Mouse (Mus musculus) MEL-GATA-1-ER (cell line): Measurements from ENCODE around the gene Cux2.

ENCODE experiments used
- DNase-seq: peaks from one replicate; pipeline ENCODE4 v3.0.0-alpha.2; 2012; ENCODE audit warnings: low read depth; ENCODE audit errors: extremely low read depth

The Cux2 gene

DNA sequence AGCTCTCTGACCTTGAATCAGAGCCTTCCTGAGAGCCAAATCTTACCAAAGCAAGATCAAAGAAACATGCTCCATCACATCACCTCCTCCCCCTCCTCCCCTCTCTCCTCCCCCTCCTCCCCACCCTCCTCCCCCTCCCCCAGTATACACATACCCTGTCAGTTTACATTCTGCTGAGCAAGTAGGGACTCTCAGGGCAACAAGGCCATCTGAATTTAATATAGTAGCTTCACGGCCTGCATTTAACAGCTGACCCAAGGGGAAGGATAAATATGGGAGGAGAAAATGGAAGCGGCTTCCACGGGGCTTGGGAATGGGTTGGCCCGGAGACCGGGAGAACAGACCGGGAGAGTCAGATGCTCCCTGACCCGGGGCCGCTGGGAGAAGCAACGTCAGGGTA lies 32.1 kb downstream of the Cux2 start:
- DNase-seq, result no peak

DNA sequence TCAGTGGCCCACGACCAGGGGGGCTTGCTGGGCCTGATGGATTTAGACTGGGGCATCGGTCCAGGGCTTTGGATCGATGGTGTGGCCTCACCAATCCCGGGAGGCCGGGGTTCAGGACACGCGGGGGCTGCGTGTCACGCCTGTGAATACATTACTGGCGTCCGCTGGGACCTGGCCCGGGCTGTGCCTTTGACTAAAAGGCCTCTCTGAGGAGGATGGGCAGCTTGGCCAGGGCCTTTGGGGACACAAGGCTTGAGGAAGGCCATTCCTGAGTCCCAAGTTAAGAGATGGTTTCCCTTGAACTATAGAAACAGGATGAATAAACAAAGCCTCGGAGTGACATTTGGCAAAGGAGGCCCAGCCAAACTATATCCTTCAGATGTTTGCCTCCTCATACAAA lies 32.6 kb downstream of the Cux2 start:
- DNase-seq, result no peak

DNA sequence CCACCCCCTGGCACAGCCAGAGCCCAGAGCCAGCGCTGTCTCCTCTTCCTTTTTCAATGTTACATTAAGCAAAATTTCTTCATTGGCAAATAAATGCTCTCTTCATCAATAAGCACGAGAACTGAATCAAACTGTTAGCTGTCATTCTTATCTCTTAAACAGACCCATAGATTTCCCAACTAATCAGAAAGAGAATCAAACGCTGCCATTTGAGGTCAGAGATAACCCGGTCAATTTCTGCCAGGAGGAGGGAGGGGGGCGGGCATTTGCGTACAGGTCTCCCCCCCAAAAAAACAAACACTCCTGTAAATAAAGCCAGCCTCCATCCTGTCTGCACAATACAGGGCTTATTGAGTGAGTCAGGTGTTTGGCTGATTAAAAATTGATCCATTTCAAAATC lies 33.2 kb downstream of the Cux2 start:
- no peak for DNase-seq

DNA sequence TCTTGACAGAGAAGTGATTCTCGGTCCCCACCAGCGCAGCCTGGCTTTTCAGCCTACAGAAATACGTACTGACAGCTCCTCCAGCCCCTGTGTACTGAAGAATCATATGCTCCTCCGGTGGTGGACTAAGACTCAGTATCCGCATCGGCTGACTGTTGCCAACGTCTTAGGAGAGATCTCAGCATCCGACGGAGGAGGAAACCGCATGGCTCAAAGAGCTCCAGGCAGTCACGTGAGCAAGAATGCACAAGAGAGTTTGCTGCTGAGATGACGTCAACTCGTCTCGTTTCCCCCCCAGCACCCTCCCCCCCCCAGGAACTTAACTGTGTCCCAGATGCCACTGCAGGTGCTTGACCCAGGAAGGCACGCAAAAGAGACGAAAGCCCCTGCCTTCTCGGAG lies 34.8 kb downstream of the Cux2 start:
- no peak for DNase-seq

DNA sequence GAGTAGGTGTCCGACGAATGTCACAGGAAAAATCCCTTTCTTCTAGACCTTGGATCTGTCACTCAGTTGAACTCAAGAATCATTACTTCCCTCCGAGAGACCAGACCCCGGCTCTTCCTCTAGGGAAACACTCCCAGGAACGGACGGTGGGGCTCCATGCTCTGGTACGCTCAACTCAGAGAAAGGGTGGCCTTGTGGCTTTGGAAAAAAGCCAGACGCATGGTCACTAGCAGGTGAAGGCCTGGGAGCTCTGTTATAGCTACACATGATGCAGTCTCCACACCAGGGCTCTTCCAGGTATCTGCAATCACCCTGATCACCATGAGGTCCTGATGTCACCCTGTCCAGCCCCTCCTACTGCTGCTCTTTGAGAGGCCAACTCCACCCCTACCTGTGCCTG lies 35.2 kb downstream of the Cux2 start:
- no peak for DNase-seq

DNA sequence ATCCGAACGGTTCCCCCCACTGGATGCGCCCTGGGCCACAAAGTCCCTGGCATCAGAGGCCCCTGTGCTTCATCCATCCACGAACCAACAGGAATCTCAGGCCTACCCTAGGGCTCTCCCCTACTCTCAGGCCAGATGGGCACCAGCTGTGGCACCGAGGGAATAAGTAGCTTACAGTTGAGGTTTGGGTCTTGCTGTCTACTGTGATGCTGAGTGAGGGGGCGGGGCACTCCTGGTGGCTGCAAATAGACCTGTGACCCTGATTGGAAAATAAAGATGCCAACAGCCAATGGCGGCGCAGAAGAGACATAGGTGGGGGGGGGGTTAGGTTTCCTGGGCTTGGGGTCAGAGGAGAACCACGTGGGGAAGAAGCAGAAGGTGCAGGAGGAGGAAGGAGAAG lies 38.6 kb downstream of the Cux2 start:
- no peak for DNase-seq

DNA sequence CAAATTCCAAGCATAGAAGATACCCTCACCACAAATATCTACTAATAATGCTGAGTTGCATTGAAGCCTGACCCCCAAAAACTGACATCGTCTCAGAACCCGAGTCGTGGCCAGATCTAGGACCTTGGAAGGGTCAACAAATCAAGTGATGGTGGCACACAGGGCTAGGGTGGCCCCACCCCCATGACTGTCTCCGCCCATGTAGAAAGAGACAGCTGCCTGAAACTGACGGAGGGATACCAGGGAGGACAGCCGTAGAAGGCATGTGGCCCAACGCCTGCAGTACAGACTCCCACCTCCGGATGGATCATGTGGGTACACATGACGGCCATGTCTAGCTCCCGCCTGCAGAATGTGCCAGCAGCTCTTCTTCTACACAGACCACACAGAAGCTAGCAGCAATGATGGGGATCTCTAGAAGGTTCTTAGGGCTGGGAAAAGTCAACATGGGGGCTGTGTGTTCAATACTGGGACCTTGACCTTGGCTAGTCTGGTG lies 41.9 kb downstream of the Cux2 start:
- no peak for DNase-seq

DNA sequence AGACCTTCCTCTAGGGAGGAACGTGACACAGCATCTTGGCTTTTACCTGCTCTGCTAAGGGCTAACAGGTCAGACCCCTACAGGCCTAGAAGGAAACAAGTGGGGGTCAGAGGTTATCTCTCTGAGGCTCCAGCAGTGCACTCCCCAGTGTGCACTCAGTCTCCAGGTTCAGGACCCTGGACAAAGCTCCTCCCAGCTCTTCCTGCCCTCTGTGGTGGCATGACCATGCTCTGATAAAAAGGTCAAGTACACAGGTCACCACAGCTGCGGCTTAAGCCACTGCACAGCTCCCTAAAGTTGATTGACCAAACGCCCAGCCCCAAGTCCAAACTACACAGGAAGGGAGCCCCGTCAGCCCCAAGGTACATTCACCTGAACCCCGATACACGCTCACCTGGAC lies 46.4 kb downstream of the Cux2 start:
- DNase-seq, result no peak

DNA sequence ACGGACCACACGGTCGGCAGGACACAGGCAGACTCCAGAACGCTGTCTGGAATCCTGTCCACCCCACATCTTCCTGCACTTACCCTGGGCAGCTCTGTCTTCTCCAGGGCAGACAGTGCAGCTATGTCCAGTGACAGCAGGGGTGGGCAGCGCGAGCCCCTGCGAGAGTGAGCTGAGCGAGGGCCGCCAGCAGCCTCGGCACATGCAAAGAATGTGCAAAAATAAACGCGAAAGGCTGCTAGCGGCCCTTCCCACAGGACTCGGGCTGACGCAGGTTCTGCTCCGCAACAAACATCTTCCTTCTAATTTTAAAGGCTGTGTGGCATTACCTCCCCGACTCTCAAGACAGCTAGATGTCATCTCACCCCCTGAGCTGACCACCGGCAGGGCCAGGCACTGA lies 47.8 kb downstream of the Cux2 start:
- DNase-seq, result no peak

DNA sequence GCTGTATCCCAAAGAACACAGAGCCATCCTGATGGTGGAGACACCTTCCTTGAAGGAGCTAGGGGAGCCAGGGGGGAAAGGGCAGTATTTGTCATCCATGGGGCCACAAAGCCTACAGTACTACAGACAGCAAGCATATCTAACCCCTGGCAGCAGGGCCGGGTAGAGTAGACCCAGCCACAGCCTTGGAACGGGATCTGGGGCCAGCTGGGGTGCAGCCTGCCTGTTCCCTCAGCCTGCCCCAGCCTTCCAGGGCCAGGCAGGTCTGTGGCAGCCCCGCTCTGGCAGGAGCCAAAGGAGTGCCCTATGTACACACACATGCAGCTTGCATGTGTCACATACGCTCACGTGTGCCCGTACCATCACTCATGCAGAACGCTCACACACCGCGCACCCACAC lies 48.6 kb downstream of the Cux2 start:
- no peak for DNase-seq

DNA sequence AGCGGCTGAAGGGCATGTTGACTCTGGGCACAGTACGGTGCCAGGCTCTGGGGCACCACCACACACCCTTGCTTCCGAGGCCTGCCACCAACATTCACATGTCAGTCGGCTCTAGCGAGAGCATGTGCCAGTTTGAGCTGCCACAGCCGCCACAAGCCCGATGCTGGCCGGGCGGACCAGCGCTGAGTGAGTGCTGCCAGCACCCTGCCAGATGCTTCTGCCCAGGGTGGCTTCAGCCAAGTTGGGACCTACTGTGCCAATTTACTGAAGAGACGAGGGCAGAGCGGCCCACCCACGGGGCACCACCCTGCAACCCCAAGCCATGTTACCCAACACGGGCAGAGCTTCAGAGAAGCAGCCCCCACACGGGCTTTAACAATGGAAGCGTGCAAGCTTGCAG lies 49.5 kb downstream of the Cux2 start:
- no peak for DNase-seq

DNA sequence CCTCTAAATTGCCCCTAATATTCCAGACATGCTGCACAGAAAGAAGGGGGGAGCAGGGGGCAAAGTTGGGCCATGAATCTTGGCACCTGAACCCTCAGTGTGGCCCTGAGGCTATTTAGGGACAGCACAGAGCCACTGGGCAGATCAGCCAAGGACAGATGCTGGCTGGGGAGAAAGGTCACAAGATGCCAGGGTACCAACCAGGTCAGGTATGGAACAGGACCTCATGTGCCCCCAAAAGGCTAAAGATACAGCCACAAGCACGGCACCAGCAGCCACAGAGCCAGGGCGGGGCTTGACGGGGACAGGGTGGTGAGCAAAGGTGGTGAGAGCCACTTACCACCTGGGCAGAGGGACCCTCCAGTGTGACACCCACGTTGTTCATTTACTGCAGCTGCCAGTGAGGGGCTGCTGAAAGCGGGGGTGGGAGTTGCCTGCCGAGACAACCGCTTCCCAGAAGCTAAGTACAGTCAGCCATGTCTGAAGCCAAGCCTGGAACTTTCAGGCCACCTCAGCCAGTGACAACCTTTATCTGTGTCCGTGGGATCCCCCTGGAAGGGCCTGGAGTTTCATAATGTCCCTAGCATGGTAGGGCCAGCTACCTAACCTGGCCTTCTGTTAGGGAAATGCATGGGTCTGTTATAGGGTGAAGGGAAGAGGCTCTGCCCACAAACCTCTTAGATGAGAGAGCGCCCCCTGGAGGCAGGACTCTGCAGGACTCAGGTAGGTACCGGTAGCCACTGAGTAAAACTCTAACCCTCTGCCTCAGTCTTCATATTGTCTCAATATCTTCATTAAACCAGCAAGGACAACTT lies 50.7 kb downstream of the Cux2 start:
- peak; percentile 36 for DNase-seq

DNA sequence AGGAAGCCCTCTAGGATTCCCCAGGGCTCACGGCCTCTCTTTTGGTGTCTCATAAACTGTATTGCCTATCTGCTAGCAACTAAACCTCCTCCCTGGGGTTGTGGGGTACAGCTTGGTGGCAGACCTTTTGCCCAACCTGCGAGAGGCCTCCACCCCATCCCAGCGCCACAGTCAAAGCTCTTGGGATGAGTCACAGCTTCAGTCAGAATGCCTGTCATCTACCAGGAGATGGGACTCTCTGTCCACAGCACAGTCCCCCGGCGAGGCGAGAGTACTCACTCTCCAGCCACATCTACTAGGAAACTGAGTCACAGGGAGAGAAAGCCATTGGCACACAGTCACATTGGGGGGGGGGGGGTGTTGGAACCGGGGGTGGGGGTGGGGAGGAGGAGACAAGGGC lies 51.6 kb downstream of the Cux2 start:
- DNase-seq, result no peak

DNA sequence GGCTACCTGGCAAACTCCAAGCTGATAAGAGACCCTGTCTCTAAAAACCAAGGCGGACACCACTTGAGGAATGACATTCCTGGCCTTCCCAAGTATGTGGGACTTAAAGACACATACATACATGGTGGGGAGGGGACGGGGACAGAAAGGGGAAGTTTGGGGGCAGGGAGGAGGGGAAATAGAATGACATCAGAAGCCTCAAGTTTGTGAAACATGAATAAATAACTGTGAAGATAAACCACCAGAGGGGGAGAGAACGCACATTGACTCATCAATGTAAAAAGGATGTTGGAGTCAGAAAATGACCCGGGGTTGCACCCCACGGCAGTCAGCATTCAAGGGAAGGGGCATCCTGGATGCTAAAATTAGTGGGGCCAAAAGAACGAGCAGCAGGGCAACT lies 53.2 kb downstream of the Cux2 start:
- peak; percentile 29 for DNase-seq

DNA sequence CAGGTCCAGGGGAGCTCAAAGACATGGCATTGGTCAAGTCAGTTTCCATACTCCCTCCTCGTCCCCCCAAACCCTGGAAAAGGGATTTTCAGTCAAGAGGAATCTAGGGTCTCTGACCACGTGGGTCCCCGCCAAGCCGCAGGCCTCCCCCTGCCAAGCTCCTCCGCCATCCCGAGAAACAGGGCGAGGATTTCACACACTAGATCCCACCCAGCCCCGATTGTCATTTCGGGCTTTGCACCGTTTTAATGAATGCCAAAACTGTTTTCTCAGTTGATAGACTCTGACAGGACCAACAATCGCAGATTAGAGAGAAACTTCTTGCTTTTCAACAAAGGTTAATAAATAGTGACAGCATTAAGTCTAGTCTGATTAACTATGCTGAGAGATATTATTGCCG lies 55.1 kb downstream of the Cux2 start:
- DNase-seq, result no peak

DNA sequence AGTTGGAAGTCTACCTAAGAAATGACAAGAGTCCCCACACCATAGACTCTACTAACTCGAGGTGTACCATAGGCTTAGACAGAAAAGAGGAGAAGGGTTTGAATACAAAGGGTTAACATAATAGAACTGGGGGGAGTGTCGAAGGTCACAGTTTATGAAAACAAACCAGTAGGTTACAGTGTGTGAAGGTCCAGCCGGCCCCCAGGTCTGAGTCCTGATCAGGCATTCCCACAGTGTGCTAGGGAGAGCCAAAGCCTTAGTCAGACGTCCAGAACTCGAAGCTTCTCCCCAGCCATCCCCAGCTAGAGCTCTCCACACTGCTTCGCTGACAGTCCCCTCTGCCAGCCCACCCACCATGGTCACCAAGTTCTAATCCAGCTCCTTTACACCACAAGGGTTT lies 58.0 kb downstream of the Cux2 start:
- DNase-seq, result no peak

DNA sequence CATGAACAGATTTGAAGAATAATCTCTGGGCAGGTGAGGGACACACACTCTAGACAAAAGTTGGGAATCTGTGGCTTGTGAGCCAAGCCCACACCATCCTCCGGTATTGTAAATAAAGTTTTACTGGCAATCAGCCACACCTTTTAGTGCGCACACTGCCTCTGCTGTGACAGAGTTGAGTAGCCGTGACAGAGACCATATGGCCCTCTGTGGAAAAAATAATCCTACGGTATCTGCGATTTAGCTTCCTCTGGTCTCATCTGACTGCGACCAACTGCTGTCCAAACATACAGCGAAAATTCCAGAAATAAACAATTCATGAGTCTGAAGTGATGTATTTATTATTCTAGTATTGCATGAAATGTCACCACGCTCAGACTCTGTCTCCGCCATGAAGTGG lies 64.0 kb downstream of the Cux2 start:
- DNase-seq, result no peak

DNA sequence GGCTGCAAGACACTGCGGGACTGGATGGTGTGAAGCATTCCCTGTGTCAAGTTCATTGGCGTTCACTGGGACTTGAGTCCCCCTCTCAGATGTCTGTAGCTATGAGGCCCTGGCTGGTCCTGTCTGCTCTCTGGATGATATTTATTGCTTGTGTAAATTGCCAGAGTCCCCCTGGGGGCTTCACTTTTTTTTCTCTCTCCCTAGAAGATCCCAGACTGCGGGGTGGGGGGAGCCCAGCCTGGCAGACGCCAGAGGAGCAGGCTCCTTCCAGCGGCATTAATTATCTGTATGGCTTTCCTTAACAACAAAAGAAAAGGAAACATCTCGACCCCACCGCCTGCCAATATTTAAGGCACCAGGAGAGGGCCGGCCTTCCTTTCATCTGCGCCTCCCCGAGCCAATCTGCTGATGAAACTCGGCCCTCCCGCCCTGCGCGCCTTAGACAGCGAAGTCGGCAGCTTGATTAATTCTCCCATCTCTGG lies 68.2 kb downstream of the Cux2 start:
- DNase-seq, result no peak

DNA sequence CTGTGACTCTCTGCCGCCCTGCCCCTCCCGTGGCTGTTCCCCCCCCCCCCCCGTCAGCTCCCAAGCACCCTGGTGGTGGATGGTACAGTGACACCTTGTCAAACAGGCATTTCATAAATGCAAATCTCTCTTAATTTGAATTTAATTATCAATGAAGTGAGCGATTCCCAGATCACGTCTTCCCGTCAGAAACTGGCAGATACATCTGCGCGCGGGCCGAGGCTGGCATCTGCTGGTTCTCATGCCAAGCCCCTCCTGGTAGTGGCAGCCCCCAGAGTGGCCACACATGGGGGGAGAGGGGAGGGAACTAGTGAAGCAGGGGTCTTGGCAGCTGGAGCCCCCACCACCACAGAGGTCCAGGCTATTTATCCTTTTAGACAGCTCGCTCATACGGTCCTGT lies 73.6 kb downstream of the Cux2 start:
- no peak for DNase-seq

DNA sequence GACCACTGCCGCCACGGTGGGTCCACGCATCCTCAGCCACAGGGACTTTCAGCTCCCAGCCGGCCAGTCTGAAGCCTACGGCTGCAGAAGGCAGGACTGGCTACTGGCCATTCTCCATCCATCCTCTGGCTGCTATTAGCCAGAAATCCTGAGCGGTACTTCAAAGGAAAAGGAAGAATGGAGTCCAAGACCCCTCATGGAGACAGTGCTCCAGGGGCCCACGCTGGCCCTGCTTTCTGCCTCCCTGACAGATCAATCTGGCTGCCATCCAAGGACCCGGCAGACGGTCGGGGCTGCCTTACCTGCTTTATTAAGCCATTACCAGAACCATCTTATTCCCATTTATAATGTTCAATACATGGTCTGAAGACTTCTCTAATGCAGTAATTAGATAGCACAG lies 76.4 kb downstream of the Cux2 start:
- no peak for DNase-seq

DNA sequence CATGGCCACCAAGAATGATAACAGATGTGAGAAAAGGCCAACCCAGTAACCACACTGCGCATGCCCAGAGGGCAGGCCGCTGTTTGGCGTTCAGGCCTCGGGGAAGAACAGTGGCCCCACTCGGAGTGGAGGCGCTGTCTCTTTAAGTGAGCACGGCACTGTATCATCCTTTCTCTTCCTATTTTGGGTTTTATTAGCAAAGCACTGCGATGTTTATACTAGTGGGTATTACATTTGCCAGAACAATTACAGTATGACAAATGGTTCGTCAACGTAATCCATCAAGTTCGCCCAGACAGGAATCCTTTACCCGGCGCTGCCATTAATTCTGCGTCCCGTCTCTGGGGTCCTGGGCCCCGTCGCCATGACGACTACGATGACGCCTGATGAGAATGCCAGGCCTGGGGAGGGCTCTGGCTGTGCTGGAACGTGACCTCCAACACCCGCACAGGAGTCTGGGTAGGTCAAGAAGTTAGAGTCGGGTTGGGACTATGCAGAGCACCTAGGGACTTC lies 77.2 kb downstream of the Cux2 start:
- no peak for DNase-seq

DNA sequence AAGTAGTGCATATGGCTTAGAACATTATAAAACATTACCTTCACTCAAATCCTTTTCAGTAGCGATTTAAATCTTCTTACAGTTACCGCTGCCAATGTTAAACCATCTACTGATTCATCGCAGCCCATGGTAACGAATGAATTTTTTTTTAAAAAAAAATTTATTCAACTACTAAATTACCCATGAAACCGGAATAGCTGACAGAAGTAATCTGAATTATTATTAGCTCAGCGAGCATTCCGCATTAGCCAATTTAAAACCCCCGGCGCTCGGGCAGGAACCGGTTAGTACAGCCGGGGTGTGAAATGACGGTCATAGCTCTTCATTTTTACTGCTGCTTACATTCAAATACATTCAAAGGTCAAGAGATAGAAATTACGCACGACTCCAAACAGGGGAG lies 80.9 kb downstream of the Cux2 start:
- DNase-seq, result no peak

DNA sequence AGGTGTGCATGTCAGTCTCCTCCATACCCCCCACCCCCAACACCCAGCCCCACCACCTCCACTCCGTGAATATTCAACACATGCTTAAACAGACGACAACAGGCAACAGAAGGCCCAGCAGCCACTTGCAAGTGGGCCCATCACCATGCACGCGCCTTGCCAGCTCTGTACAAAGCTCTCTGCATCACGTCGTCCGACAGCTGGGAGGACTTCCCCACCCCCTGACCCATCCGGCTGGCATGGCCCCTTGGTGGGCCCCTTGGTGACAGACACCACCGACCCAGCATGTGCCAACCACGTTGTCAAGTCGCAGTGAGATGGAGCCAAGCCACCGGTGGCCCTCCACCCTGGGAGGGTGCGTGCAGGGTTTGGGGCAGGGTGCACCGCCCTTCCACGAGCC lies 81.5 kb downstream of the Cux2 start:
- no peak for DNase-seq
